16 mouse cellular contexts compared by ENCODE assay signal in the genomic region with DNA sequence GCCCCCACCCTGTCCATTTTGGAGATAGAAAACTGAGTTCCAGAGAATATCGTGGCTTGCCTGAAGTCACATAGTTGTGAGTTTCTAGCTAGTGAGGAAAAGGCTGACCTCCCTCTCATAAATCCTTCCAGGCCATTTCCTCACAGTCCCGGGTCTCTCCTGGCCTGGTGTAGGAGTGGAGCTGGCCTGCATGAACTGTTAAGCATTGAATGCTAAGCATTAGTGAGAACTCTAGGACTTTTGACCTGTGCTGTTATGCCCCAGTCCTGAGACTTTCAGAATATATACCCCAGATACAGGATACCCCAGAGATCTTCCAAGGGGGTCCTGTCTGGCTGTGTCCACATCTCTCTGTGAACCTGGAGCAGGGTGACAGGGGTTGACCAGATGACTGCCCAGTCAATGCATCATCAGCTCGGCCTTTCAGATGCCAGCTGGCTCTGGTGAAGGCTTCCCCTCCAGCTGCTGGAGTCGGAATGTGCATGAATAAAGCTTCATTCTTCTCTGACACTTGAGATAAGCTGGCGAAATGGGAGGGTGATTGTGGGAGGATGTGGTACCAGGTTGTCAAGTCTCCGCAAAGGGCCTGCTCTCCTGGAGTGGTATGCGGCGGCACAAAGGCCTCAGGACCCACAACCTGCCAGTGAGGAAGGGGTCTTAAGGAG. TPM values are rescaled to one million over a fixed set of nuclear protein-coding genes. Genes with fewer than 3 reads are reported as not detected.
DNase-seq lines count a peak whose midpoint lies in the region; ATAC-seq lines count a peak whose summit lies in the region.
"Had no signal": no experiment of that assay in that cellular context is flagged by ENCODE, and none has a peak within 500 bp of the region (broad histone marks: within the 10 kb centered on the region; RNA-seq: fewer than 3 reads in every experiment).

No protein-coding gene starts in this region.

- H3K4me1 ChIP-seq in heart, embryonic 13.5 days: peaks cover 23% of the 10 kb centered on the region

- H3K4me3 ChIP-seq in heart, embryonic 13.5 days: no peak overlapping the region
- H3K4me3 ChIP-seq: erythroblast, embryonic 14.5 days; limb, embryonic 15.5 days; midbrain, embryonic 15.5 days had no signal

- no peak for ATAC-seq in heart, embryonic 13.5 days (ENCODE audit: extremely low read depth, insufficient number of reproducible peaks, low FRiP score, low TSS enrichment)
- ATAC-seq: forebrain, embryonic 14.5 days; intestine, embryonic 16.5 days; midbrain, embryonic 15.5 days had no signal

- no peaks in the 10 kb centered on the region for H3K9me3 ChIP-seq in heart, embryonic 13.5 days
- H3K9me3 ChIP-seq: limb, embryonic 15.5 days; midbrain, embryonic 15.5 days had no signal

- no peak overlapping the region for H3K4me2 ChIP-seq in heart, embryonic 13.5 days
- H3K4me2 ChIP-seq: hindbrain, embryonic 14.5 days; limb, embryonic 15.5 days; midbrain, embryonic 15.5 days had no signal

- 0 out of 2 replicates have a peak overlapping the region, but pooled peaks have one; percentile 28 for H3K27ac ChIP-seq in heart, embryonic 13.5 days (replicated peaks)
- H3K27ac ChIP-seq: hindbrain, embryonic 14.5 days; limb, embryonic 15.5 days; midbrain, embryonic 15.5 days had no signal

- peaks cover 30% of the 10 kb centered on the region for H3K27me3 ChIP-seq in heart, embryonic 13.5 days (replicated peaks)

- WGBS in heart, embryonic 13.5 days: 30% methylated on average over 8 of the region's 8 CpGs

- no peaks in the 10 kb centered on the region for H3K36me3 ChIP-seq in heart, embryonic 13.5 days
- H3K36me3 ChIP-seq: limb, embryonic 15.5 days; midbrain, embryonic 15.5 days had no signal

- DNase-seq in adrenal gland, adult (ENCODE audit: inconsistent age in 2 of 2, low spot score in 1 of 2): peak; percentile 69 to 84
- DNase-seq in adrenal gland, postnatal 4 days (ENCODE audit: low spot score in 2 of 2): no peak
- DNase-seq in heart, adult 9 months (ENCODE audit: low spot score in 2 of 2): no peak
- peak; percentile 8 for DNase-seq in lung, postnatal 36 days
- DNase-seq in lung, adult 18-20 months: no peak
- peak; percentile 31 for DNase-seq in mesoderm, embryonic 11.5 days (ENCODE audit: low read depth, low spot score)
- DNase-seq in gastrocnemius, adult 18-20 months (ENCODE audit: low spot score): no peak
- DNase-seq: cerebellum, postnatal 14 days had no signal

- H3K9ac ChIP-seq in heart, embryonic 13.5 days: no peak overlapping the region
- H3K9ac ChIP-seq: hindbrain, embryonic 14.5 days; limb, embryonic 15.5 days; midbrain, embryonic 15.5 days had no signal

RNA-seq across cellular contexts. Expression of a gene that starts 3.7 kb away (rescaled TPM):
- 1 to 10 TPM; 5.3 to 6.3 TPM for total RNA-seq in adrenal gland, postnatal 4 days (2021)
- 12.7 and 18.3 TPM in 2 replicates for polyA plus RNA-seq in heart, embryonic 13.5 days (2015; fragmentation: Nextera tagmentation; extraction: Ambion mirVana)
- total RNA-seq in gastrocnemius, adult 18-20 months (2021): not detected
- total RNA-seq: MEL had no signal
- polyA plus RNA-seq: erythroblast, embryonic 14.5 days; forebrain, embryonic 14.5 days had no signal

RNA-seq across cellular contexts. Expression of a gene that starts 38.0 kb away (rescaled TPM):
- 10 to 100 TPM; 45.4 to 51.1 TPM for total RNA-seq in adrenal gland, postnatal 4 days (2021)
- 9.0 and 9.8 TPM in 2 replicates for polyA plus RNA-seq in heart, embryonic 13.5 days (2015; fragmentation: Nextera tagmentation; extraction: Ambion mirVana)
- total RNA-seq in gastrocnemius, adult 18-20 months (2021): 10 to 100 TPM; 13.4 to 15.8 TPM

Comparison
In these comparisons a context has a peak if more than half of its experiments do, and no peak if none do; other contexts are left out.
1. DNase-seq: peak in adrenal gland, adult (2 of 2), lung, postnatal 36 days (single experiment) and mesoderm, embryonic 11.5 days (single experiment); none in adrenal gland, postnatal 4 days (0 of 2), heart, adult 9 months (0 of 2), lung, adult 18-20 months (0 of 2) and gastrocnemius, adult 18-20 months (single experiment).
2. RNA of a gene that starts 3.7 kb away (total RNA-seq): 5.3 to 6.3 TPM in adrenal gland, postnatal 4 days; not detected in gastrocnemius, adult 18-20 months; every median in the first group is over 4 times any median in the second.